Mouse (Mus musculus): ENCODE measurements at regions not wholly inside any gene's neighbourhood (a gene's known extent, or its start where the extent isn't known, plus 50 kb on each side); places are given as distances from the start of the nearest gene placed in this dataset.

DNA sequence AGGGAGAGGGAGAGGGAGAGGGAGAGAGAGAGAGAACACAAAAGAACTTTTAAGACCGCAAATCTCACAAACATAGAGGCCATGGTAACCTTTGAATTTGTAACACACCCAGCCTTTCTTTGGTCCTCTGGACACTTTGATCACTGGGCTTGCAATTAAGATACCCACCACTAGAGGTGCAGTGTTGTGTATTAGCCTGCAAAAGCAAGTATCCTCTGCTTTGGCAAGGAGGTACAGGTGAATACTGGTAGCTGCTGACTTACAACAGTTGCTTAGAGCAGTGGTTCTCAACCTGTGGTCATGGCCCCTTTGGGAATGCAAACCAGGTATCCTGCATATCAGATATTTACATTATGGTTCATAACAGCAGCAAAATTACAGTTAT lies 90.3 kb upstream of the Map1b start:
- Histone ChIP-seq H3K36me3 (ENCODE audit: control insufficient read depth, insufficient read depth, low read length) (no peaks in the 10 kb centered on the region), H3K27ac (ENCODE audit: insufficient read depth, low read depth, low read length) (no peak overlapping the region), H3K4me1 (ENCODE audit: control insufficient read depth, insufficient read depth, low read length) (no peaks in the 10 kb centered on the region), H3K4me3 (ENCODE audit: insufficient read depth, low read depth, low read length) (no peak overlapping the region), H3K27me3 (replicated peaks; ENCODE audit: control insufficient read depth, insufficient read depth, low read length) (no peaks in the 10 kb centered on the region)
- TF ChIP-seq CTCF (conservative IDR thresholded peaks at IDR 0.05; ENCODE audit: insufficient read depth, insufficient read length, low read depth, low read length), result peak; percentile 22; the same call in 1 of the 2 replicates
- TF ChIP-seq POLR2A (IDR thresholded peaks at IDR 0.05; ENCODE audit: low read depth, low read length), result no peak
- WGBS, result 60% methylated on average over 1 of the region's 1 CpGs
- peak; percentile 40 for DNase-seq

GRCm38 (mm10) chr13:99605866-99606605 lies 89.7 kb upstream of the Map1b start:
- WGBS, result 88% methylated on average over 2 of the region's 2 CpGs

DNA sequence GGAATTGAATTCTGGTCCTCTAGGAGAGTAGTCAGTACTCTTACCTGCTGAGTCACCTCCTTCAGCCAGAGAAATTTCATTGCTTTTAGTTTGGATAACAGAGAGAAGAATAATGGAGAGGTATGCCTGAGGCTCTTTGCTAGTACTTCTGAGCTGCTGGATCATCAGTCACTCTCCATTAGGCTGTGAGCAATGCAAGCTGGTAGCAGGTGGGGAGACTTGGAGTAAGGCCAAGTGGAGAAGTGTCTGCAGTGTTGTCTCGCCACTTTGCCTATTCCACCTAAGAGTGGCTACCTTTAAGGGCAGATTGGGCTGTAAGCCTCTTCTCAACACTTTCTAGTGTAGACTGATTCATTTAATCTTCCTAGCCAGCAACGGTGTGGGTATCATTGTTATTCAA lies 81.6 kb upstream of the Map1b start:
- DNase-seq, result no peak
- 79% methylated on average over 2 of the region's 2 CpGs for WGBS
- no peak overlapping the region for H3K4me3 ChIP-seq (ENCODE audit: insufficient read depth, low read depth, low read length)
- no peaks in the 10 kb centered on the region for H3K4me1 ChIP-seq (ENCODE audit: control insufficient read depth, insufficient read depth, low read length)
- H3K36me3 ChIP-seq (ENCODE audit: control insufficient read depth, insufficient read depth, low read length), result no peaks in the 10 kb centered on the region
- no peak for TF ChIP-seq CTCF (conservative IDR thresholded peaks at IDR 0.05; ENCODE audit: insufficient read depth, insufficient read length, low read depth, low read length)
- TF ChIP-seq POLR2A (IDR thresholded peaks at IDR 0.05; ENCODE audit: low read depth, low read length), result no peak
- H3K27ac ChIP-seq (ENCODE audit: insufficient read depth, low read depth, low read length), result no peak overlapping the region
- no peaks in the 10 kb centered on the region for H3K27me3 ChIP-seq (replicated peaks; ENCODE audit: control insufficient read depth, insufficient read depth, low read length)

More at GRCm38 (mm10) chr13:99605866-99606605, 89.7 kb upstream of the Map1b start:
- TF ChIP-seq CTCF (conservative IDR thresholded peaks at IDR 0.05; ENCODE audit: insufficient read depth, insufficient read length, low read depth, low read length), result no peak
- TF ChIP-seq POLR2A (IDR thresholded peaks at IDR 0.05; ENCODE audit: low read depth, low read length), result no peak
- Histone ChIP-seq H3K27me3 (replicated peaks; ENCODE audit: control insufficient read depth, insufficient read depth, low read length) (no peaks in the 10 kb centered on the region), H3K4me3 (ENCODE audit: insufficient read depth, low read depth, low read length) (no peak overlapping the region), H3K4me1 (ENCODE audit: control insufficient read depth, insufficient read depth, low read length) (no peaks in the 10 kb centered on the region), H3K36me3 (ENCODE audit: control insufficient read depth, insufficient read depth, low read length) (no peaks in the 10 kb centered on the region), H3K27ac (ENCODE audit: insufficient read depth, low read depth, low read length) (no peak overlapping the region)
- no peak for DNase-seq

GRCm38 (mm10) chr13:99593846-99594813 lies 77.8 kb upstream of the Map1b start:
- TF ChIP-seq POLR2A (IDR thresholded peaks at IDR 0.05; ENCODE audit: low read depth, low read length), result no peak
- no peak for TF ChIP-seq CTCF (conservative IDR thresholded peaks at IDR 0.05; ENCODE audit: insufficient read depth, insufficient read length, low read depth, low read length)
- DNase-seq, result no peak
- 48% methylated on average over 17 of the region's 17 CpGs for WGBS
- Histone ChIP-seq H3K27ac (ENCODE audit: insufficient read depth, low read depth, low read length) (no peak overlapping the region), H3K4me3 (ENCODE audit: insufficient read depth, low read depth, low read length) (no peak overlapping the region), H3K4me1 (ENCODE audit: control insufficient read depth, insufficient read depth, low read length) (no peaks in the 10 kb centered on the region), H3K27me3 (replicated peaks; ENCODE audit: control insufficient read depth, insufficient read depth, low read length) (no peaks in the 10 kb centered on the region), H3K36me3 (ENCODE audit: control insufficient read depth, insufficient read depth, low read length) (no peaks in the 10 kb centered on the region)

DNA sequence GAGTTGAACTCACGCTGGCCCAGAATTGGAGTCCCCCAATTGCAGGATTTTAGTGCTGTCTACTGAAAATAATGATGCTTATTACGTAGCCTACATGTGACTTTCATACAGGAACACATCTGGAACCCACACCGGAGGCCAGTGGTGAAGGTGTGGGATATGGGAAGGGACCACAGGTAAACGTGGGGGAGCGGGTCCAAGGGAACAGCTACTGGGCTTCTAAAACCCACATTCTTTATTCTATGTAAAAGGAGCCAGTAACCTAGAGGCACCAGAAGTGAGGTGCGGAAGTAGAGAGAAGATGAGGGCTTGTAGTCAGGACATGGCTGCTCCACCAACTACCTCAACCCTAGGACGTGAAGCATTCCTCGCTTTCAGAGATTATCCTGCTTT lies 76.9 kb upstream of the Map1b start:
- TF ChIP-seq CTCF (conservative IDR thresholded peaks at IDR 0.05; ENCODE audit: insufficient read depth, insufficient read length, low read depth, low read length) (no peak), POLR2A (IDR thresholded peaks at IDR 0.05; ENCODE audit: low read depth, low read length) (no peak)
- H3K4me1 ChIP-seq (ENCODE audit: control insufficient read depth, insufficient read depth, low read length), result no peaks in the 10 kb centered on the region
- H3K27me3 ChIP-seq (replicated peaks; ENCODE audit: control insufficient read depth, insufficient read depth, low read length), result no peaks in the 10 kb centered on the region
- 69% methylated on average over 8 of the region's 8 CpGs for WGBS
- H3K27ac ChIP-seq (ENCODE audit: insufficient read depth, low read depth, low read length), result no peak overlapping the region
- no peak overlapping the region for H3K4me3 ChIP-seq (ENCODE audit: insufficient read depth, low read depth, low read length)
- no peaks in the 10 kb centered on the region for H3K36me3 ChIP-seq (ENCODE audit: control insufficient read depth, insufficient read depth, low read length)
- no peak for DNase-seq

DNA sequence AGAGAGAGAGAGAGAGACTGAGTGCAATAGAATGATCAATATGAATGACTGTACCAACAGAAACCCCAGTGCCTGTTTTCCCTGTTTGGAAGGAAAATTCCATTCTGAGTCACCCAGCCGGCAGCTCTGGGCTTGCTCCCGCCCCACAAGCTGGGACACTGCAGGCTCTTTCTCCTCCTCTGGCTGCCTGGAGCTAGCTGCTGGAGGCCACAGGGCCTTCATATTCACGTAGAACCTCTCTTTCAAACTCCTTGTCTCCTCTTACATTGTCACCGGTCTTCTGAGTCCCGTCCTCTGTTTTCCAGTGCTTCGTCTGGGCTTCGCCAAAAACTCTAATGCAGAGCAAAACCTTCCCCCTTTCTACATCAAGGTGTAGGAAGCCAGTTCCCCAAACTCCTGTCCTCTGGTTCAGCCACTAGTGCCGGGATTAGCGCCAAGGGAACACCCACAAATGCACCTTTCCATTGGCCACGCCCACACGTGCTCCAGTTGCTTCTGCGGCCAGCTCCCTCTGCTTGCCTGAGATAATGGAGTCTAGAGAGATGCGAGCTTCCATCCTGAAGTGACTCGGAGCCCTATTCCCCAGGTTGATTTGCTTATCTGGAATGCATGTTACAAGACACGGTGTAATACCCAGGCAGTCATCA lies 76.4 kb upstream of the Map1b start:
- 19% methylated on average over 15 of the region's 15 CpGs for WGBS

More for the DNA sequence above, 76.4 kb upstream of the Map1b start:
- Histone ChIP-seq H3K36me3 (ENCODE audit: control insufficient read depth, insufficient read depth, low read length) (no peaks in the 10 kb centered on the region), H3K4me1 (ENCODE audit: control insufficient read depth, insufficient read depth, low read length) (no peaks in the 10 kb centered on the region), H3K27me3 (replicated peaks; ENCODE audit: control insufficient read depth, insufficient read depth, low read length) (no peaks in the 10 kb centered on the region), H3K4me3 (ENCODE audit: insufficient read depth, low read depth, low read length) (no peak overlapping the region), H3K27ac (ENCODE audit: insufficient read depth, low read depth, low read length) (no peak overlapping the region)
- peak; percentile 65 for DNase-seq
- TF ChIP-seq CTCF (conservative IDR thresholded peaks at IDR 0.05; ENCODE audit: insufficient read depth, insufficient read length, low read depth, low read length) (no peak), POLR2A (IDR thresholded peaks at IDR 0.05; ENCODE audit: low read depth, low read length) (no peak)
